Mouse (Mus musculus) adrenal gland (tissue): ENCODE data around the gene Dip2c.

Experiments used
- intact Hi-C: fragments of 180-260 bp; cut with DNase I; formaldehyde crosslinking; loops from one replicate; pipeline ENCODE4 v1.15.1; 2025

Gene Dip2c

DNA sequence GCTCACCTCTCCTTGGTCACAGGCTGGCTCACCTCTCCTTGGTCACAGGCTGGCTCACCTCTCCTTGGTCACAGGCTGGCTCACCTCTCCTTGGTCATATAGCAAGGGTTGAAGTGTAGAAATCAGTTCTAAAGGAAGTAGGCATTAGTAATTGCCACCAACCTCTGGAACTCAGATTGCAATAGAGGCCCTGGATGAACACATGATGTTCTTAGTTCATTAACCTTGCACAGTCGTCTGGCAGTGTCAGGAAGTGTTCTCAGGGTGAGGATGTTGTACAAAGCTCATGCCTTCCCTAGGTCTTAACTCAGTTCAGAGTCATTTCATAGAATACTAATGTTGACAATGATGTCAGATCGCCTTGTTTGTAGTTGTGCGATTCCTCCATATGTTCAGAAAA, 376.7 kb downstream of the Dip2c start:
- intact Hi-C loops: no loop called here

DNA sequence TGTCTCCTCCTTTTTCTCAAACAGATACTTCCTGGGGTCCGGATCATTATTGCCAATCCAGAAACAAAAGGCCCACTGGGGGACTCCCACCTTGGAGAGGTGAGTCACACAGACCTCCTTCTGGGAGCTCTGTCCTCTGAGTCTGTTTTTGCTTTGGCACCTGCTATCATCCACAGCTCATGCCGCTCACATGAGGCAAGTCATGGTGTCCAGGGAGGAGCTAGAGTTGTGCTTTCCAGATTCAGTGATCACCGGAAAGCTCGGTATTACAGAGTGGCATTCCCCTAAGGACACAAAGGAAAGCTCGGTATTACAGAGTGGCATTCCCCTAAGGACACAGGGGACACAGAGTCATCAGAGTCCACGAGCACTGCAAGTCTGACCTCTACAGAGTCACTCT, 380.3 kb downstream of the Dip2c start:
- intact Hi-C loops: no loop called here

DNA sequence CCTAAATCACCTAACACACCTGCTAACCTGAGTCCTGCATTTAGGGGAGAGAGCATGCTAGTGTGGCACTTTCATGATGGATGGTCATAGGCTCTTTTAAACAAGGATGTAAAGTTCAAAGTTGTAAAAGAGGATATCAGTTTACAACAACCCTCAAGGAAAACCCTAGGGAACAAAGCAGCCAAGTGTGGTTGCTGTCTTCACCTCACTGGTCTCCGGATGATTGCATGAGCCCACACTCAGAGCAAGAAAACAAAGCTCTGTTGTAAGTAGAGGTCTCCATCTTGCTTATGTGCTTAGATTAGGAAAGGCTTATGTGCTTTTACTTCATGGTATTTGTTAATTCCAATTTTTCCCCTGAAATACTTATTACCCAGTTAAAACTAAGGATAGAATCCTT, 384.4 kb downstream of the Dip2c start:
- intact Hi-C loops: no loop called here

DNA sequence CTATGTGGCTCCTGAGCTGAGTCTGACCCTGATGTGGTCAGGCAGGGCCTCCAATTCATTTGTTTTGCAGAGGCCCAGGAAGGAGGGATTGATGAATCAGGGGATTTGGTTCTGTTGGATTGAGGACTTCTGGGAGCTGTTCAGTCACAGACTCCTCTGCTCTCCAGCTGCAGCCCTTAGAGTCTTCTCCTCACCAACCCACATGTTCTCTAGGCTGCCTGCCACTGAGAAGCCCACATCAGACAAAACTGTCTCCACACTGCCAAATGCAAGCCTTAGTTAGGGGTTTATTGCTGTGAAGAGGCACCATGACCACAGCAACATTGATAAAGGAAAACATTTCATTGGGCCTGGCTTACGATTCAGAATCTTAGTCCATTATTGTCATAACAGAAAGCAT, 387.3 kb downstream of the Dip2c start:
- intact Hi-C loops: no loop called here

DNA sequence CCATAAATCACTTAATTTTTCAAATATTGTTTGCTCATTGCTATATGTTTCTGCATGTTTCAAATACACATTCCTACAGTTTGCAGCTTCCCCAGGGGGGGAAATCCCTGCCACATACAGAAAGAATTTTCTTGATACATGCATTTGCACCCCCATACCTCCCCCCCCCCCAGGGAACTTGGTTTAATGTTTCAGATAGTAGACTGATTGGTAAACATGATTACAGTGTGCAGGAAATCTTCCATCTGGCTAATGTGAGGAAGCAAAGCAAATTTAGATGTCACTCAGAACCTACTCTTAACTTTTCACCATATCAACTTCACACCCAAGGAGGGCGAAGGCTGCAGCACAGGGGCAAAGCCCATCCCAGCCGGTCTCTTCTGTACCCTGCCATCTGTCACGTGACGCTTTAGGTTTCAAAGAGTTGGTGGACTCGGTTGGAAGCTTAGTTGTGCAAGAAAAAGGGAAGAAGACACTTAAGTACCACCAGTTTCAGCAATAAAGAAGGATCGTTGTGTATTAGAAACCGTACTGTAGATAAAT, 391.7 kb downstream of the Dip2c start:
- intact Hi-C loops: no loop called here

DNA sequence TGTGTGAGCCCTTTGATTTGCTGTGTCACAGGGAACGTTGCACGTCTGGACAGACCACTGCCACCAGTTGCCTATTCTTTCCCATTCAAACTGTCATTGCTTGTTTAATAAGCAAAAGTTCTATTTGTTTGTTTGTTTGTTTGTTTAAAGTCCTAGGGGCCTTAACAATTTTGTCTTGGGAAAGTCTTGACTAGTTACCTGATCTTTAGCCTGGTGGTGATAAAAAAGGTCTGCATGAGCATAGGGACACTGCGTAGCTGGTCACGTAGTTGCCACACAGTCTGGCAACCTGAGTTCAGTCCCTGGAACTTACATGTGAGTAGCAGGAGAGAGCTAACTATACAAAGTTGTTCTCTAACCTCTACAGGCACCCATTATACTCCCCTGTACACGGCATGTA, 392.9 kb downstream of the Dip2c start:
- intact Hi-C loops: no loop called here

DNA sequence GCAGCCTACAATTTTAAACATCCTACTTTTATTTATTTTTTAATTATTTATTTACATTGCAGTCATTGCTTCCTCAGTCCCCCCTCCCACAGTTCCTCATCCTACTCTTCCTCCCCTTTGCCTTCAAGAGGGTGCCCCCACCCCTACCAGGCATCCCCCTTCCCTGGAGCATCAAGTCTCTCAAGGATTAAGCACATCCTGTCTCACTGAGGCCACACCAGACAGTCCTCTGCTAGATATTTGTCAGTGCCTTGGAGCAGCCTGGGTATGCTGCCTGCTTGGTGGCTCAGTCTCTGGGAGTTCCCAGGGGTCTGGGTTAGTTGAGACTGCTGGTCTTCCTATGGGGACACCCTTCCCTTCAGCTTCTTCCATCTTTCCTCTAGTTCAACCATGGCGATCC, 397.8 kb downstream of the Dip2c start:
- intact Hi-C loops: no loop called here

DNA sequence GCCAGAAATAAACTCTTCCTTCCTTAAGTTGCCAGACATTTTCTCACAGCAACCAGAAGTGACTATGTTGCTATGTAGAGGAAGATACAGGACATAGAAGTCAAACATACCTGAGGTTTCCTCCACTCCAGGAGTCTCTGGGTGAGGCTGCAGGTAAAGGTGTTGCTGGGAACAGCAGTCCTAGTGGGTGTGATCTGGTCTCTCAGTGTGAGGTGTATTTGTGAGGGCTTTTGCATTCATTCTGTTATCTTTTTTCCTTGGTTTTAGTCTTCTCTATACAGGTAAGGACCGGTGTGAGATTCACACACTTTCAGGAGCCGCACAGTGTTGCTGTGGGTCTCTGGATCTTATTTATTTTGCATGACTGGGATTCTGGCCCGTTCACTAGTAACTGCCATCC, 405.2 kb downstream of the Dip2c start:
- intact Hi-C loops: no loop called here

DNA sequence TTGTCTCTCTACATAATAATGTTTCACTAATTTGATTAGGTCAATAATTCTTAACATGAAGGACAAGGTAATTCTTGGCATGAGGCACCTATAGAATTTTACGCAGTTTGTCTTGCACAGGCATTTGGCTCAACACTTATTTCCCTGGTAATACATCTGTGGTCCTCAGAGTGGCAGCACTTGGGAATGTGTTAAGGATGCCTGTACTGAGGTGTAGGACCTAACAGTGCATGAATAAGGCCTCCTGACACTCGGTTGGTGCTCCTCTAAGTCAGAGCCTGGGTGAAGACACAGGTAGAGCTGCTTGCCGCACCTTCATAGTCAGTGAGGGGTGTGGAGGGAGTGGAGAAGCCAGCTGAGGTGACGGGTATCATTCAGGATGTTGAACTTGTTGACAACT, 407.0 kb downstream of the Dip2c start:
- intact Hi-C loops: no loop called here

DNA sequence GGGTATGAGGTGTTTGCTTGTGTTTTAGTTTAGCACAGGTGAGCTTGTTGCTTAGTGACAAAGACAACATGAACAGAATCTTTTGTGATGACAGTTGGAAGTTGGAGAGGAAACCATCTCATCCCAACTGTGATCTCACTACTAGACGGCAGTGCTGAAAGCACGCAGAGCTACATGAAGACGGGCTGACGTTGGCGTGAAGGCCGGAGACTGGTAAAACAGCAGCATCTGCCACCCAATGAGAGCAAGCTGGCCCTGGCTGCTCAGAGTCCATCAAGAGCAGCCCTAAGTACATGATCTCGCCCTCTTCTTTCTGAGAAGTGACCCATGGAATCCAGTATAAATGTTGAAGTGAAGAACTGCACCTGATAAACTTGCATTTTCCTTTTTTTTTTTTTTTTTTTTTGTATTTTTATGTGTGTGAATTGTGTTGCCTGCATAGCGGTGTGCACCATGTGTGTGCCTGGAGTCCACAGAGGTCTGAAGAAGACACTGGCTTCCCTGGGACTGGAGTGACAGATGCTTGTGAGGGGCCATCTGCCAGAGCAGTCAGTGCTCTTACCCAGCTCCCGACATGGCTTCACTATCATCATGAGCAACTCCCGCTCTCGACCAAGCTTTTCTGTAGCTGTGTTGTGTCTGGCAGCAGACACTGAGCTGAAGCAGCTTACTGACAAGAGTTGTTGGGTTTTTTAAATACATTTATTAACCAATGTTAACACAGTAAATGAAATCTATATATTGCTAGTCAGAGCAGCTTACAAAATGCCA, 408.0 kb downstream of the Dip2c start:
- intact Hi-C loops: no loop called here

DNA sequence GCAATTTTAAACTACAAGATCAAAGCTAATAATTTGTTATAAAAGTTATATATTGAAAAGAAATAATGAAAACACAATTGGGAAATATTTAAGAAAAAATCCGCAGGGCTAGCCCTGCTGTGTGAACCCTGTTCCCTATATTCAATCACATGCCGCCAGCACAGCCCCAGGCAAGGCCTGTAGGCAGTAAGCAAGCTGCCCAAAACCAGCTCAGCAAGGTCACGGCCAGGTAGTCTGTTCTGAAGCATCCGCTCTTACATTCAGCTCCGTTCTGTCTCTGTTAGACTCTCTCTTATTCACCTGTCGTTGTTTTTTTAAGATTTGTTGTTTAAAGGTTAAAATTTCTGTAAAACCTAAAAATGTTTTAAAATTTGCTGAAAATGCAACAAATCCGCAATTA, 409.9 kb downstream of the Dip2c start:
- intact Hi-C loops: no loop called here

DNA sequence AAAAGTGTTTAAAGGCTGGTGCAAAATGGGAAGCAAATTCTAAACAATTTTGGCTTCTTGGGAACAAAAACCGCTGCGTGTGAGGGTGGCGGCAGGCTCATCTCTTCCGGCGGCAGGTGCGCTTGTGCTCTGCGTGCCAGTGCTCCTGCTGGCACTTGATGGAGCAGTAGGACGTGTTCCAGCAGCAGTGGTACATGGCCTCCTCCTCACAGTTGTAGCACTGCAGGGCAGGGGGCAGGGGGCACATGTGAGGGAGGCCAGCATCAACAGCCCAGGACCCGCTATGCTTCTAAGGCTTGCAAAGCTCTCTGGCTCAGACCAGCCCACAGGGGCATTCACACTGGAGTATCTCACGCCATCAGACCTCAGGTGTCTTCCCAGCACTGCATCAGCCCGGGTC, 410.4 kb downstream of the Dip2c start:
- intact Hi-C loops: no loop called here

DNA sequence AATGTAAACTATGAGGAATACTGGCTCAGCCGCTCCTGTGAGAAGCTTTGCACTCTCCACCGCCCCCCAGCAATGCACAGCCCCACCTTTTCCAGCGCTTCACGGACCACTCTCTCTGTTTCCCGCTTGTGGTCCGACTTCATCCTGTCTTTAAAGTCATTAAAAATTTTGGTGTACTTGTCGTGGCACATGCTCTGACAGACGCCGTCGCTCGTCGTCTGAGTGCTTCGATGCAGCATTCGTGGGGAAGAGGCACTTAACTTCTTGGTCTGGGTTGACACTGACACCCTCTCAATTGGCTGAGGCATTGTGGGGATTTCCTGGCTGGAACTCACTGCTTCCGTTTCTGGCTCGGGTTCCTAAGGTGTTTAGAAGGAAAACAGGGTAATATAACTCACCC, 413.0 kb downstream of the Dip2c start:
- intact Hi-C loops: no loop called here

DNA sequence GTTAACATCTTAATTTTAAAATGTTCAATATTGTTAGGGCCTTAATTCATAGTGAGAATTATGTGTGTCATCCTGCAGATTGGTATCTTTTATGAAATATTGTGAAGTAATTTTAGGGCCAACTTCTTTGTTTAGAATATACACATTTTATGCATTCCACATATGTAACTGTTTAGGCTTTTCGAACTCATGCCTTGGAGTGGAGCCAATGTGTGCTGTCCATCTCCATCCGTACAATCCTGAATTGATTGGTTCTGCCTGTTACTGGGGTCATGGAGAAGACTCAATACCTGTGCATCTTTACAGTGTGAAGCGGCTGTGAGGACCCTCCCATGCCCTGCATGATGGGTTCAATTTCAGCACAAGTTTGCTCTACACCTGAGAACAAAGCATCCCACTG, 416.5 kb downstream of the Dip2c start:
- intact Hi-C loops: no loop called here

DNA sequence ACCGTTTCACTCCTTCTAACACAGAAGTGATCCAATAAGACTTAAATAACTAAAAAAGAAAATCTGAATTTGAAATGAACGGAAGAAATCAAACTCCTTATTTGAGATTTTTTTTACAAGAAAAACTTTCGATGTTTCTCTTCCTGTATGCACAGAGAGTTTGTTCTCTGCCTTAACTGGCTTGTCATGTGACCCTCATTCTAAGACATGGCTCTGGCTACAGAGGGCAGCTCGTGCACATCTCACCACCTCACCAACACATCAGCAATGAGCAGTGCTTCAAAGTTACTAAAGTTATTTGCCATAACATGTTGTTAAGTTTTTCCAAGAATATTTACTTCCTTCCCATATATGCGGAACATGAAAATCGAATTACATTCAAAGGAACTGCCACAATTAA, 418.3 kb downstream of the Dip2c start:
- intact Hi-C loops: no loop called here

DNA sequence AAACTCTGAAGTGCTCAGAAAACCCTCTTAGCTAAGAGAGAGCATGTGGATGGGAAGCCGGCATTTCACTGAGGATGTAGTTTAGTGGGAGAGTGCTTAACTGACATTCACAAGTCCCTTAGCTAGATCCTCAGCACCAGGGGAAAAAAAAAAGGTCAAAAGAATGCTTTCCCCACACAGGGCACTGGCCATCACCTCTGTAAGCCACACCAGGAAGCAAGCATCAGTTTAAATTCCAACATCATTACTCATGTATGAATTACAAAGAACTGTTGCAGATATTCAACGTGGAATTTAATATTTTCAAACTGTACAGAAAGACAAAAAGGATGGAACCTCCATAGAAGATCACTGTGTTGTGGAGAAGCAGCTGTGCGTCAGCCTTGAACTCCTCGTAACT, 419.1 kb downstream of the Dip2c start:
- intact Hi-C loops: no loop called here

DNA sequence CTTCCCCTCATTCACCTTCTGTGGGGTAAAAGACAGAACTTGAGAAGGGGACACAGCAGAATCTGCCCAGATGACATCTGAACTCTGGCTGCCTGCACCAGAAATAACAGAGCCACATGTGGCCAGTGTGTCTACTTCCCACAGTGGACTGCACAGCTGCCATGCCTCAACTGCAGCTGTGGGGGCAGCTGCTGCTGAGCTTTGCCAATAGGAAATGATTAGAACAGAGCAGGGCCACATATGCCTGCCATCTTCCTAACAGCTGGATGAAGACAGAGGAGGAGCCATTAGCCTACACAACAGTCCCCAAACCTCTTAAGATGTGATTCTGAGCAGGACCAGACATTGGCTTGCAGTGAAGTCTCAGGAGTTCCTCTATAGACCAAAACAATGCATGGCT, 419.5 kb downstream of the Dip2c start:
- intact Hi-C loops: no loop called here

DNA sequence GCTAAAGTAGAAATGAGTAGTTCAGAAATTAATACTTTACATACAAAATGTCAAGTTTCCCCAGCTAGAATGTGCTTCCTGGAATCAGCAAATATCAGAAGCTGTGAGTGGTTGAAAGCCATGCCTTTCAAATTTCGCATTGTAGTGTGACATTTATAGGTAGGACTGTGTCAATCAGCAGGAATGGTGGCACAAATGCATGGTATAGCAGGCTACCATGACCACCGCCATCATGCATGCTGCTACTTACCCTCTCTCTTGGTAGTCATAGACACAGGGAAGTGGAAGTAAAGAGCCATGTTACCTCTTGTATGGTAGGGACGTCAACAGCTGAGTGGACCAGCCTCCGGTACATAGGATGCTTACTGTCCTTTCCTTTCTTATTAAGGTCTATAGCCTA, 421.0 kb downstream of the Dip2c start:
- intact Hi-C loops: no loop called here

DNA sequence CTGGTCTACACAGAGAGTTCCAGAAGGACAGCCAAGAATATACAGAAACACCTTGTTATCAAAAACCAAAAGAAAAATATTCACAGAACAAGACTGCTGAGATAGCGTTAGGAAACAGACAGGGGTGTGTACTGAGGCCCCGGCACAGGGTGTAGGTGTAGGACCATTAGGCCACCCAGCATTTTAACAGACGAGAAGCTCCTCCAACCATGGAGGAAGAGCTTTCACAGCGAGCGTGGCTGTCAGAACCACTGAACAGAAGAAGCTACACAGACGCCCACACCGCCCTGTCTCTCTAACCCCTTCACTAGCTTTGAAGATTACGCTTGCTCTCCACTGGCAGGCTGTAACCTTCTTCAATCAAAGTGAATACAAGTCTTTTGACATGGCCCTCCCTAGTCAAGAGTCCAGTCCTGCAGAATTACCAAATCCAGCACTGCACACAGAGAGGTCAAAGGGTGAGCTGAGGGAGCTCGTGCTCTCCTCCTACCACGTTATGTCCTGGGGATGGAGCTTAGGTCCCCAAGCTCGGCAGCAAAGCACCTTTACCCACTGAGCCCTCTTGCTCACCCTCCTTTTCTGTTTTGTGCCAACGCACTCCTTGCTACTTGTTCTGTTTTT, 426.4 kb downstream of the Dip2c start:
- intact Hi-C loops: no loop called here

DNA sequence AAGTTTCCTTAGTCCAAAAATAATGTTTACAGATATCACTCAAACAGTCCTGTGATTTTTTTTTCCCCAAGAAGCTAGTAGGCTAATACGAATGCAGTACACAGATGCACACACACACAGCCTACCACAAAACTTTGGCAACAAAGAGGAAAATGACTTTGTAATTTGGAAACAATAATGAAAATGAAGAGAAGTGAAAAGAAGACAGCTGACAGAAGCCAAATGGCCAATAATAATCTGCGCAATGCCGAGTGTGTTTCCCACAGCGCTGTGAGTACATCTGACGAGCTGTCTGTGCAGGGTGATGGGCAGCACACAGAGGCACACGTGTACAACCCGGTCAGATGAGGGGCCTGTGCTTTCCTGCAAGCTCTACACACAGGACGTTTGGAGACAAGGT, 430.4 kb downstream of the Dip2c start:
- intact Hi-C loops: no loop called here

DNA sequence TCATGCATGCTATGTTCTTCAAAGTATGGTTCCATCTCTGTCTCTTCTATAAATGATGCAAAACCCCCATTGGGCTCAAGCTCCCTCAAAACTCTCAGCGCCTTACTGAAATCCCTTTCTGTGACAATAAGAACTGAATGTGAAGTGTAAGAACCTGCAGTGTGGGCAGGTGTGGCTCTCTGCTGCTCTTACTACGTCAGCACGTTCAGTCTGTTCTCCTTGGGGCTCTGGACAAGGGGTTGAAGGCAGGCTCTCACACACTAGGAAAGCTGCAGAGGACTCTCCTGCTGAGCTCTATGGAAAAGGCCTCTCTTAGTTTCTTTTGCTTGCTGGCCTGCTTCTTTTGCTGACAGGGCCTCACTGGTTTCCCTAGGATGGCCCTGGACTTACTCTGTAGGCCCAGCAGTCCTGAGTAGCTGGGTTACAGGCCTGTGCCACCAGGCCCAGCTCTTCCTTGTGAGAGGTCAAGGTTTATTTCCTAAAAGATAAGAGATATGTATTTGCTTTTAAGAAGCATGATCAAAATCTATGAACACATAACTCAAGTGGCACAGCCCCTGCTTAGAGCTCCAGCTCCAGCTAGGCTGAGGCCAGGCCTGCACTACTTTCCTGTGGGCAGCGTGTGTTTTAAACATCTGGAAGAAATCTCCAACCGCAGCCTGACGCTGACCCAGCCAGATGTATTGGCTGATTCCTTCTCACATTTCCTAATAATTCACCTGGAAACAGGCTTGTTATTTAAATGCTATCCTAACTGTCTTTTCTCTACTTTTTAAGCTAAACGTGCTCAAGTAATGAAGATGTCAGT, 432.3 kb downstream of the Dip2c start:
- intact Hi-C loops: no loop called here

DNA sequence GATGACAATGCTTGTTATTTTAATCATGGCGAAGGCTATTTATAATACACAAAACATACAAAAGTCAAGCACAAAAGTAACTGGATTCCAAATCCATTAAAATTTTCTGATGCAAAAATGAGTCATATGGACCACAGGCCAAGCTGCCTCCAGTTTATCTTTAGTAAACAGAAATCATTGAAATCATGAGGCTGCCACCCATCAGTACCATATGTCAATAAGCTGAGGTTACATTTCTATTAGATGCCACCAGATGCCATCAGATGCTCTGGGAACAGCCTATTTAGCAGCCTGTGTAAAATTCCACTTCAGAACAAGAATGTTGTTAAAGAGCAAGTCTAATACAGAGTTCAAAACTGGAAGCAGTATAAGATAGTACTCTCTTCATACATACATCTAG, 436.1 kb downstream of the Dip2c start:
- intact Hi-C loops: no loop called here
